Mouse (Mus musculus) ES-Bruce4 (cell line): ENCODE data around the gene Plin5. TPM values are rescaled to one million over a fixed set of nuclear protein-coding genes. Genes with fewer than 3 reads are reported as not detected.

Experiments
- H3K27ac ChIP-seq: 2 replicates; pipeline ENCODE4 v1.5.1; 2012; ENCODE audit warnings: low read length, inconsistent platforms; ENCODE audit not compliant: insufficient read depth
- H3K27me3 ChIP-seq: 2 replicates; pipeline ENCODE4 v1.6.1; 2012; ENCODE audit warnings: mild to moderate bottlenecking, low read length, inconsistent platforms; ENCODE audit not compliant: control insufficient read depth, poor library complexity, insufficient read depth, severe bottlenecking
- H3K36me3 ChIP-seq: 2 replicates; pipeline ENCODE4 v1.6.1; 2012; ENCODE audit warnings: inconsistent platforms, mild to moderate bottlenecking, low read length, moderate library complexity; ENCODE audit not compliant: control insufficient read depth, poor library complexity, insufficient read depth, severe bottlenecking
- H3K4me1 ChIP-seq: one replicate; pipeline ENCODE4 v1.8.1; 2011; ENCODE audit warnings: low read length; ENCODE audit not compliant: control insufficient read depth, insufficient read depth
- H3K4me3 ChIP-seq: 2 replicates; pipeline ENCODE4 v1.5.1; 2011; ENCODE audit warnings: low read depth, mild to moderate bottlenecking, low read length
- H3K9ac ChIP-seq: 2 replicates; pipeline ENCODE4 v1.6.1; 2012; ENCODE audit warnings: low read depth, mild to moderate bottlenecking, inconsistent platforms; ENCODE audit not compliant: poor library complexity, severe bottlenecking
- H3K9me3 ChIP-seq: replicated peaks from 2 replicates; pipeline ENCODE4 v1.6.1; 2012; ENCODE audit warnings: mild to moderate bottlenecking, low read length, inconsistent platforms; ENCODE audit not compliant: control insufficient read depth, poor library complexity, insufficient read depth, severe bottlenecking
- CTCF ChIP-seq: IDR thresholded peaks from one replicate; pipeline ENCODE4 v1.8.1; 2011; ENCODE audit warnings: low read depth, low read length
- EP300 ChIP-seq: IDR thresholded peaks from 2 replicates; pipeline ENCODE4 v1.6.1; 2011; ENCODE audit warnings: low read depth, low read length; ENCODE audit not compliant: insufficient read depth
- POLR2A ChIP-seq: IDR thresholded peaks from one replicate; pipeline ENCODE4 v1.8.1; 2011; ENCODE audit warnings: low read length; ENCODE audit not compliant: insufficient read depth
- polyA plus RNA-seq: library from polyadenylated mRNA; stranded (reverse); fragments of >200 nt; gene quantifications from 2 replicates; pipeline ENCODE4 v1.2.4, GENCODE M21; 2011; ENCODE audit warnings: low read depth; ENCODE audit not compliant: missing spikeins, insufficient read depth, insufficient read length

Plin5 gene
- polyA plus RNA-seq, 1 experiment: 1.0 TPM

- no peak overlapping the region for H3K27ac ChIP-seq
- no peak overlapping the region for H3K9ac ChIP-seq
- no peak overlapping the region for H3K4me3 ChIP-seq
- H3K9me3 ChIP-seq: no peaks in the 10 kb centered on the region
- H3K27me3 ChIP-seq: no peaks in the 10 kb centered on the region
- H3K36me3 ChIP-seq: no peaks in the 10 kb centered on the region
- H3K4me1 ChIP-seq: peaks cover 3% of the 10 kb centered on the region
- TF ChIP-seq EP300 (no peak), CTCF (no peak), POLR2A (no peak)
These were observed 27.1 kb upstream of the Plin5 start for GRCm38 (mm10) chr17:56144546-56144945.

- no peaks in the 10 kb centered on the region for H3K27me3 ChIP-seq
- peak overlapping the region; percentile 51 for H3K9ac ChIP-seq
- H3K9me3 ChIP-seq: no peaks in the 10 kb centered on the region
- H3K27ac ChIP-seq: no peak overlapping the region
- TF ChIP-seq POLR2A (no peak), CTCF (no peak), EP300 (0 out of 2 replicates have a peak, but pooled peaks have one; percentile 16)
- H3K36me3 ChIP-seq: no peaks in the 10 kb centered on the region
- H3K4me1 ChIP-seq: peaks cover 3% of the 10 kb centered on the region
- H3K4me3 ChIP-seq: peak overlapping the region; percentile 76
These were observed 24.6 kb upstream of the Plin5 start for GRCm38 (mm10) chr17:56141702-56142605.

- TF ChIP-seq EP300: no peak
- no peak for TF ChIP-seq POLR2A
- no peak for TF ChIP-seq CTCF
- H3K4me1 ChIP-seq: no peaks in the 10 kb centered on the region
- no peaks in the 10 kb centered on the region for H3K9me3 ChIP-seq
- H3K9ac ChIP-seq: peak within 1 kb of the TSS; percentile 25; the same call in 1 of the 2 replicates
- H3K27ac ChIP-seq: no peak within 1 kb of the TSS
- H3K36me3 ChIP-seq: no peaks in the 10 kb centered on the region
- no peaks in the 10 kb centered on the region for H3K27me3 ChIP-seq
- H3K4me3 ChIP-seq: peak within 1 kb of the TSS; percentile 75
These were observed 22.6 kb upstream of the Plin5 start, which contains the start of gene Sema6b for GRCm38 (mm10) chr17:56139858-56140595. Gene Sema6b, minus strand, starts transcription at chr17:56140343.

GRCm38 (mm10) chr17:56139355-56139754 lies 22.0 kb upstream of the Plin5 start:
- TF ChIP-seq EP300: no peak
- no peak for TF ChIP-seq CTCF
- TF ChIP-seq POLR2A: no peak
- Histone ChIP-seq H3K4me1 (no peaks in the 10 kb centered on the region), H3K27me3 (no peaks in the 10 kb centered on the region)

GRCm38 (mm10) chr17:56137839-56138613 lies 20.6 kb upstream of the Plin5 start:
- no peak overlapping the region for H3K9ac ChIP-seq
- no peaks in the 10 kb centered on the region for H3K4me1 ChIP-seq
- no peak for TF ChIP-seq POLR2A
- no peak for TF ChIP-seq CTCF
- no peak for TF ChIP-seq EP300
- no peaks in the 10 kb centered on the region for H3K36me3 ChIP-seq
- H3K4me3 ChIP-seq: peak overlapping the region; percentile 10; the same call in 1 of the 2 replicates
- no peaks in the 10 kb centered on the region for H3K27me3 ChIP-seq
- H3K27ac ChIP-seq: no peak overlapping the region
- no peaks in the 10 kb centered on the region for H3K9me3 ChIP-seq

More at GRCm38 (mm10) chr17:56139355-56139754, 22.0 kb upstream of the Plin5 start:
- Histone ChIP-seq H3K27ac (no peak overlapping the region), H3K9me3 (no peaks in the 10 kb centered on the region), H3K9ac (peak overlapping the region; percentile 25; the same call in 1 of the 2 replicates), H3K36me3 (no peaks in the 10 kb centered on the region), H3K4me3 (peak overlapping the region; percentile 75; the same call in 1 of the 2 replicates)
